Mouse (Mus musculus) ovary, adult 18-20 months (tissue): Measurements from ENCODE around the gene Pdzk1ip1.

Experiments used
- DNase-seq: peaks from one replicate; pipeline ENCODE4 v3.0.0; 2022; ENCODE audit warnings: low spot score, mixed read lengths

Pdzk1ip1 gene

DNA sequence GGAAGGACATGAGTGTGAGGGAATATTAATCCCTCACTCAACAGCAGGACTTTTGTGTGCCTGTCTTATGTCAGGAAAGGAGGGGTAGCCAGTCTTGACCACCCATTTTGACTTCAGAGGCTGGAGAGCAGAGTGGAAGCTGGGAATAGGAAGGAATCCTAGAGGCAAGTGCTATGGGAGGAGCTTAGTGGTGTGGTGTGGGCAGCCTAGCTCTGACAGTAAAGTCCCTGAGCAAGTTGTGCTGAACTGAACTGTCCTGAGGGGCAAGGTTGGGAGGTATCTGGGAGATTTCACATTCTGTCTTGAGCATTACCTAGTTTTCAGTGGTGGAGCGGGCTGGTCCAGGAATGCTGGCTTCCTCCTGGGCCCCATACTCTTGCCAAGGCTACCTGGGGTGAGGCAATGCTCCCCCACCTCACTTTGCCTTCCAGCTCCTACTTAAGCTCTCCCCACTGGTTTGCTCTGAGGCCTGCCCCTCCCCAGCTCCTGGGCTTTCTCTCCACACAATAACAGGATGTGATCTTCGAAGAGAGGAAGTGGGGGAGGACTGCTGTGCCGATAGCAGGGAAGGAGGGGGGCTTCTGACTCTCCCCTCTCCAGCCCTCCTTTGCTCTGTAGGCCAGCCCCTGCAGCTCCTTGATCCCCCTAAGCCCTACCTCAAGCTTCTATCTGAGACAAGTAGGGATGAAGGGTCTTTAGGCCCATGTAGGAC lies 13.1 kb upstream of the Pdzk1ip1 start:
- DNase-seq: no peak

DNA sequence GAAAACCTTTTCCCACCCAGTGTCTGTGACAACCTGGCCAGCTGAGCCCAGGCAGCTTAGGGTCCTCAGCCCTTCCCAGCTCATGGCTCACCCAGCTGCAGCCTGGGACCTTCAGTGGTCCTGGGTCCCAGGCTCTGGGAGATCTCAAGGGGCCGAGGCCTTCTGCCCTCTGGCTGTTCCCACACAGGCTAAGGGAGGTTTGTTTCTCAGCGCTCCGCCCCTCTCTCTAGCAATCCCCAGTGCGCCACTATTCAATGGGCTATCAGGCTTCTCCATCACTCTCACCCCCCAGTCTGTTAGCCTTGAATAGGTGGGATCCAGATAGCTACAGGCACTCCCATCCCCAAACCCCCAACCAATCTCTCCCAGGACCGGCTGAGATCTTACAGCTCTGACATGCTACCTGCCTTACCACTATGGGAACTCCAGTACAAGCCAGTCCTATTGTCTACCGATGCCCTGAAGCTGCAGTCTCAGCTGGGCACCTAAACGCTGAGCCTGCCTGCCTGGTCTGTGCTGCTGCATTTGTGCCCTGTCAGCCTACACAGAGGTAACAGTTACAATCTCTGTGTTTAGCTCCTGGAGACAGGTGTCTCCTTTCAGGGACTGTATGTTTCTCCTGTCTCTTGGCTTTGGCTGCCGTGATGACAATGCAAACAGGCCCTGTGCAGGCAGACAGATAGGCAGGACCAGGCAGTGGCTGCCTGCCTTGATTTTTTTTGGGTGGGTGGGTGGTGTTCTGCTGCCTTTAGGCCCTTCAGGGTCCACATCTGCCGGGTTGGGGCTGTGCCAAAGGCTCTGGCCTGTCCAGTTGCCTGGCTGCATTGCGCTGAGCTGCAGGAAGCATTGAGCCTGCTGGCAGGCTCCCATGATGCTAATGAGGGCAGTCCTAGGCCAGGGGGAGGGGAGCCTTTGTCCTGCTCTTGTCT lies 9.4 kb upstream of the Pdzk1ip1 start:
- no peak for DNase-seq

DNA sequence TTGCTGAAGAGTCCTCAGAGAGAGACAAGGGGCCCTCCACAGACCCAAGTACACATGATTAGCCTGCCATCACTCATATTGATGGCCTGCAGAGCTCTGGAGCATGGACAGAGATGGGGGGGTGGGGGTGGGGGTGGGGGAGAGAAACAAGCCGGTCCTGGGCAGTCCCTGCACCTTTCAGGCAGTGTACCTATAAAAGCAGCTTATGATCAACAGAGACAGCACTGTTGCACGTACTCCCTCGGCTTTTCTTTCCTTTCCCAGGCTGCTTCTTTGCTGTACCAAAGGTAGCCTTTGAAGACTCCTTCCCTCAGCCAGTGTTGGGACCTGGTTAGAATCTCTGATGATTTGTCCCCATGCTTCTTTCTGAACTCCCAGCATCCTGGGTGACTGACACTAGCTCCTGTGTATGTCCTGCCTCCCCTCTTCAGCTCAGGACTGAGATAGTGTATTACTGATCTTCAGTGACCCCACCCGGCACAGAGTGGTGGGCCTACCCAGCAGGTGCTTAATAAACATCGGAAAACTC lies 8.6 kb upstream of the Pdzk1ip1 start:
- DNase-seq: no peak

DNA sequence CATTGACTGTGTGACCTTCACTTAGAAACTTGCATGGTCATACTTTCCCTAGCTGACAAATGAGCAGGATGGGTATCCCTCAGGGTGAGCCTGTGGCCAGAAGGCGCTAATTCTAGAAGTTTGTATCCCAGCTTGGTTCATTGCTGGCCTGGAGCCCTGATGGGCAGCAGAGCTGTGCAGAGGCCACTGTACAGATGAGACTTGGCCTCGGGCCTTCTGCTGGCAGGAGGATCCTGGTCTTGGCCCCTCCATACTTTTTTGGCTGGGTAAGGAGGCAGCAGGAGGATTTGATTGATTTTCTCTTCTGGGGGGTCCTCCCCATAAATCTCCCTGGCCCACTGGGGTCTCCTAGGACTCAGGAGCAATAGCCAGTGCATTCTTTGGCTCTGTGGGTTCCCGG lies 5.5 kb upstream of the Pdzk1ip1 start:
- DNase-seq: no peak

DNA sequence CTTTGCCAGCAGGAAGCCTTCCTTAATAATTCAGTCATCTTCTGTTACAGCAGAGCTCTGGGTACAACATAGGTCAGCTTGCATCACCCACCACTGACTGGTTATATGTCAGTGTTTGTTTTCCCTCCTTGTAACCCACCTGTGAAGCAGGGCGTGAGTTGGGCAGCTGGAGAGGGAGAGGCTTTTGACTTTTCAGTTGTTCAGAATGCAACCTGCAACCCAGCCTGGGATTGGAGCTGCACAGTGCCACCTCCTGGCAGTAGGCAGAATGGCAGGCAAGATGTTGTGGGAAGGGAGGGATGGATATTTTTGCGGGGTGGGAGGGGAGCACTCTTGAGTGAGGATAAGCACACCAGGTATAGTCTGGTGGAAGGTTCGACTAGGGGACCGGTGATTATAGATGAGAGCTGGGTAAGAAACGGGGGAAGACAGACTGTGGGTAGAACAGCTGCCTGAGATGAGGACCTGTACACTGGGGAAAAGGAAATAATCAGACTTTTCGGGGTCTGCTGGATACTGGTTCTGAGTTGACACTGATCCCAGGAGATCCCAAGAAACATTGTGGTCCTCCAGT lies 2.9 kb upstream of the Pdzk1ip1 start:
- no peak for DNase-seq

DNA sequence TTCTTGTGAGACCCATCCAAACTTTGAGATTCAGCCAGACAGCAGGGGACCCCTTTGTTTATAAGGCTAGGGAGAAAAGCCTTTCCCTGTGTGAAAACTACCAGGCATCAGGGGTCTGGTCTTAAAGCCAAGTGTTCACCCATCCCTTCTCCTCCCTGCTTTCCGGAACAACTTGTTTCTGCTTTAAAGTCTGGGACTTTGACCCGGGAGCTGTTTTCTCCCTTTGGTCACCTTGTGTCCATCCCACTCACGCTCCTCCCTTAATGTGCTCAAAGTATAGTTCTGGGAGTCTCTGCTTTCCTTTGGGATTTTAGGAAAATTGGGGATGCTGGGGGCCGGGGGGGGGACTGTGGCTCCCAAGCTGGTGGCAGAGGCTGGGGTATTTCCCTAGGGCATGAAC lies 2.3 kb upstream of the Pdzk1ip1 start:
- DNase-seq: no peak

DNA sequence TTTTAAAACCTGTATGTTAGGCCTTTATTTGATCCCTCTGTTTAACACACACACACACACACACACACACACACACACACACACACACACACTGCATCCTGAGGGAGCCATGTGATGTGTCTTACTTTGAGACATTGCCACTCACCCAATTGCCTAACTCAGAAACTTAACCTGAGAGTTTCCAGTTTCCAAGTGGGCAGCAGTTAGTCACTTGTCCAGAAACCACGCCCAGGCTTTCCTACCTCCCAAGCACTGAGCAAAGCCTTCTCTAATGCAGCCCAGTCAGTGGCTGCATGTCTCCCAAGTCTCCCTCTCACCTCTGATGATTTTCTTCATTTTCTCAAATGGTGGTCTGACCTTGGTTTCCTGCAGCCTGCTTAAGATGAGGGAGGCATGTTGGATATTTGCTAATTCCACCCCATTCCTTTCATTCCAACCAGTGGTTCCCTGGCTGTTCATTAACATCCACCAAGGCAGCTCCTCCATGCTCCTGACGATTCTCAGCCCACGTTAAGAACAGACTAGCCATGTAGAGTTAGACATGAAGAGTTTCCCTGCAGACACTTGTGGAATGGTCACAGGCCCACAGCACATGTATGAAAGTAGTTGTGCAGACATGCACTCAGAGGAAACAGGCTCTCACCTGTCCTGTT lies 1.6 kb upstream of the Pdzk1ip1 start:
- DNase-seq: no peak

DNA sequence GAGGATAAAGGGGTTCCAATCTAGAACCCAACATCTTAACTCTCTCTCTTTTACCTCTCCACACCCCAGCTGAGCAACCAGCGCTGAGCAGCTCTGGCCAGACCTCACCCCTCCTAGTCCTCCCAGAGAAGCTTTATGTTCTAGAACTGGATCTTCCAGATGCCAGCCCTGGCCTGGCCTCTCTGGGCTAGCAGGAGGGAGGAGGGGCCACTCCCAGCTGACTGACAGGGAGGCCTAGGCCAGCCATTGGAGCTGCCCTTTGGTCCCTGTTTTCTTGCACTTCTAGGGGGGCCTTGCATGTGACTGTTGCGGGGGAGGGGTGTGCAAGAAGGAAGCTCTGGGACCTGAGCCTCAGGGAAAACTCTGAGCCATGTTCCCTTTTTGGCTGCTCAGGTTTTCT lies 2.1 kb downstream of the Pdzk1ip1 start:
- DNase-seq: no peak

DNA sequence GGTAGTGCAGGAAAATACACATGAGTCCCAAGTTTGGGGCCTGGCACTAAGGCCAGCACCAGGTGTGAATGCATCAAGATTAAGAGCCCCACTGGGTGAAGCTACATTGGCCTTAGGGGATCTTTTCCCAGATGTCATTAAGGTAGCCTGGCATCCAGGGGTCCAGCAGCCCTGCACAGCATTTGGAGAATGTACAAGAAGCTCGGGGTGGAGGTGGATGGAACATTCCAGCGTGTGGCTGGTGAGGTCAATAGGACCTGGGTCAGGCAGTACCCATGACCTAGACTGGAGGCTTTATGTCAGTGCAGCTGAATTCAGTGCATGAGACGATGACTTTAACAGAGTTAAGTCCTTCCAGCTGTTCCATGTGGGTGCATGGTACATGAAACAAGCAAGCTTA lies 3.3 kb downstream of the Pdzk1ip1 start:
- DNase-seq: no peak

DNA sequence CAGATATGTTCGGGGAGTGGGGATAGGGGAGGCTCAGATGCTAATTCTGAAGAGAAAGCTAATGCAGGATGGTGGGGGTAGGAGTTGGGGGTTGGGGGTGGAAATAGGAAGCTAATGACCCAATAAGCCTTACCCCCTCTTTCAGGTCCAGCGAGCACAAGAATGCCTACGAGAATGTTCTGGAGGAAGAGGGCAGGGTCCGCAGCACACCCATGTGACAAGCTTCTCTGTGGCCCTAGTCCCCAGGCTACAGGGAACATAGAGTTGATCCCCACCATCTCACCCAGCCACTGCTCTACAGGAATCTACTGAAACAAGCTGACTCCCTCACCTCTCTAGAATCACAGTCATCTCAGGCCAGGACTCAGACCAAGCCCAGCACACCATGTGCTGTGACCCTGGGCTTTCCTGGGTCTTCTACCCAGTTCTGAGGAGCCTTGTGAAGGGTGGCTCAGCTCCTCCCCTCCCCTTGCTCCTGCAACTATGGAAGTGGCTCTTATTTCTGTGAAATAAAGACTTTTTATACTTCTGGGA lies 4.9 kb downstream of the Pdzk1ip1 start:
- no peak for DNase-seq

DNA sequence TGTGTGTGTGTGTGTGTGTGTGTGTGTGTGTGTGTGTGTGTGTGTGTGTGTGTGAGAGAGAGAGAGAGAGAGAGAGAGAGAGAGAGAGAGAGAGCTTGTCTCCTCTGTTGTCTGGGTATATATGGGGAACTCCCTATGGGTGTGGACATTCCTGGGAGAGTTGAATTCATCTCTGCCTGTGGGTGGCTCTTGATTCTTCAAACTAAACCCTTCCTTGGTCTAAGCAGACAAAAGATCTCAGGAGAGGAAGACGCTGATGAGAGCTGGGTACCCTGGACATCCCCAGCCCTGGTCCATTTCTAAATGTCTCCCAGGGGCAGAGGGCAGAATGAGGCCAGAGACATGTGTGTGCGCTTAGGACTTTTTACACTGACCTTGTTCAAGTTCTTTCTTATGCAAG lies 5.5 kb downstream of the Pdzk1ip1 start:
- DNase-seq: no peak

DNA sequence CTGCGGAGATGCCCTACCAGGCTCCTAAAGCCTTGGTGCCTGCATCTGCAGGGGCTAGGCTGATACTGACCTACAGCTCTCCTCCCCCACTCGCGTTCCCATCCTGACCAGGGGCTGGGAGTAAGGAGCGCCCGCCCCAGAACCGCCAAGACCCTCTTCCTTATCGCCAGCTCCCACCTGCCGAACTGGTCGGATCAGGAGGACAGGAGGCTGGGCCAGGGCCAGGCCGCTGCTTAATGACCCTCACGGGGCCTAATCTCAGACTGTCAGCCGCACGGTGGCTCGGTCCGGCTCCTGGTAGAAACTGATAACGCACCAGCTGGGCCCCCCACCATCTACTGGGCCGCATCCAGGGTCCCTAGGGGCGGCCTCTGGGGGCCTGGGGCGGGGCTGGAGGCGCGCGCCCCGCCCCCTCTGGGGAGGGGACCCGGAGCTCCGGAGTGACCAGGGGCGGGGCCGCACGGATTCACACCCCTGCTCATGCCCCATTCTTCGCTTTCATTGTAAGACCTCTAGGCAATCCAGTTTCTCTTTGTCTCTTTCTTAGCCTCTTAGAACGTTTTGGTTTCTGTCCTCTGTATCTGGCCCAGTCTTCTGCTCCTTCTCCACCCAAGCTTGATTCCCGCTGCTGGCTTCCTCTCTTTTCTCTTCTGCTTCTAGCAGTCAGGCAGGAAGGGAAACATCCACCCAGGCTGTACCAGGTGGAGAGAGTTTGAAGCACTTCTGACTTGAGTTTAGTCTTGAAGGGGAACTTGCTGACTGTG lies 7.3 kb downstream of the Pdzk1ip1 start:
- DNase-seq: no peak

DNA sequence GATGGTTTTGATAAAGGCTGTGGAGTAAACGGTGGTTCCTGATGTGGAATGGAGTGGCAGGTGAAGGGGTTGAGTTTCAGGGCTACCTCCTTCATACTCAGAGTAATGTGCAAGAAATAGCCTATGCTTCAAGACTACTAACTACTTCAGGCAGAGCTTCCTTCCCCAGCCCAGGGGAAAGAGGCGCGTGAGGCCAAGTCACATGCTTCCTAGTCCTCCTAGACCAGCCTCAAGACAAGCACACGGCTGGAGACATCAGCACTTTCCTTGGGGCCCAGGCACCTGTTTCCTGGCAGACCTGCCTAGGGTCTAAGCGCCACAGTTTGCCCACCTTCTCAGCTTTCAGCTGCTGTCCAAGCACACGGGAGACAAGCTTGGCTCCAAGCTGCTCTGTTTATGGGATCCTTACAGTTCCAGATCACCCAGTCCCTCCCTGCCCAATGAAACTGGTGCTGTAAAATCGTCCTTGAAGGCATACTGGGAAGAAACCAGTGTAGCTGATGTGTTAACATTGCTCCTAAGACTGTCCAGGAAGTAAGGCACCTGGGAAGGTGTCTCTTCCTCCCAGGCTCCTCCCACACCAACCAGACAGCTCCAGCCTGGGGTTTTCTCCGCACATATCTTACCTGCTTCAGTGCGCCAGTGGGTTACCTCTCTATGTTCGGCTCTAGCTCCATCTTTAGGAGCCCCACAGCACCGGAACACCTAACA lies 8.1 kb downstream of the Pdzk1ip1 start:
- DNase-seq: no peak

DNA sequence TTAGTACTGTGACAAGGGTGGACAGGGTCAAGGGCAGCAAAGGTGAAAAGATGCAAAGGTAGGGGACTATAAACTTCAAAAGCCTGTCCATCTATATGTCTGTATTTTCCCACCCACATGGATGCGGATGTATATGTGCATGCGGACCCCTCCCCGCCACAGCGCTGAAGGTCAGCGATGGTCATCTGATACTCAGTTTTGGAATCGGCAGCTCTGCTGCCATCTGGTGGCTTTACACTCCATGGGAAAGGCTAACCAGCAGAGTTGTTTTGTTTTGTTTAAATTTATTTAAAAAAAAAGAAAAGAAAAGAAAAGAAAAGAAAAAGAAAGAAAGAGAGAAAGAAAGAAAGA lies 8.6 kb downstream of the Pdzk1ip1 start:
- no peak for DNase-seq

DNA sequence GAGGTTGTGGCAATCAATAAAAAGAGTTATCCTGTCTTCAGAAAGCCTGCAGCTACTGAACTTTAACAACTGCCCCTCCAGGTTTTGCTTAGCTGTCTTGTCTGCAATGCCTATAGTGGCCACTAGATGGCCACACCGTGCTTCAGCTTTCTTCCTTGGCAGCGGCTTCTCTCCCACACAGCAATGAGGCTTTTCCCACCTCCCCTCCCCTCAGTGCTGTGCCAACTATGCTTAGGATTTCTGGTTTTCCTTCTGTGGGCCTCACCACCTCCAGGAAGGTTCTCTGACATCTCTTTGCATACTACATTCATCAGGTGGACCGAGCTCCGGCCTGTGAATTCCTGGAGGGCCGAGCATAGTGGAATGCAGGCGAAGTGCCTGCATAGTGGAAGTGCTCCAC lies 13.2 kb downstream of the Pdzk1ip1 start:
- DNase-seq: no peak

DNA sequence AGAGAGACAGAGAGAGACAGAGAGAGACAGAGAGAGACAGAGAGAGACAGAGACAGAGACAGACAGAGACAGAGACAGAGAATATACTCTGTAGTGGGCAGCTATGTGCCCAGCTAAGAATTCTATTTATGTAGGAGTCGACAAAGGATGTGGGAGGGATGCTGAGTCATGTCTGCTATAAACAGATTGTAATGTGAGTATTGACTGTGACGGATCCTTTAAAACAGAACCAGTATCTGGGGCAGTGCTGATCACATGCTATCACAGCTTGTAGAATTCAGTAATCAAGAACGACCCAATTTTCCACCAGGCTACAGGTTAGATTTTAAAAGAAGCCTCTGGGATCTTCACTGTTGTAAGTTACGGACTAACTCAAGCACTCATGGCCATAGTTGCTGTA lies 15.0 kb downstream of the Pdzk1ip1 start:
- DNase-seq: no peak

DNA sequence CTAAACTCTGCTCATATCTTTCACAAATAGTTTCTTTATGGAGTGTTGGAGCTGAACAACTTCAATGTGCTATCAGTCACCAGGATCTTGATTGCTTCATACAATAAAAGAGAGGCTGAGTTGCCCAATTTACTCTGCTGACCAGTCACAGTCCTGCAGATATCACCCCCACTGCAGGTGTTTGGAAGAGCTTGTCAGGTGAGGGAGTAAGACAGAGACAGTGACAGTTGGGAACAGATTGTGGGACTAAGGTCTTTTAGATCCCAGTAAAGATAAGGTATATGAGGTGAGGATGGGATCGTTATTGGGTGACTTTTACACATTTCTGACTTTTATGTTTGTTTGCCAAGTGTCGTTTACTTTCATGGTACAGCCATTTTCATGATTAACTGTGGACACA lies 22.7 kb downstream of the Pdzk1ip1 start:
- no peak for DNase-seq

DNA sequence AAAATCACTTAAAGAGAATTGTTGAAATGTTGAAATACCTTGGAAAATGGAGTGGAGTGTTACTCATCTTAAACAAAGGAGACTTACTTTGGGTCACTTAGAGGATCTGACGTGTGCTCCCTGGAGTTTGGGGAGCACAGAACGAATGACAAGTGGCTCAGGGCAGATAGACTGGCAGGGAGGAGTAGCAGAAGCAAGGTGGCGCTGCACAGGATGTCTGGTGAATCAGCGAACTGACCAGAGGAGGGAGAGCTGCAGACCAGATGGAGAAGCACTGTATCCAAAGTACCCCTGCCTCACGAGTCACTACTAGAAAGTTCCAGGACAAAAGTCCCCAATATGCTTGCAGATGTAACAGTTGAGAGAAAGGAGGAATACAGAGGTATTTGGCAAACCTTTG lies 24.8 kb downstream of the Pdzk1ip1 start:
- no peak for DNase-seq

DNA sequence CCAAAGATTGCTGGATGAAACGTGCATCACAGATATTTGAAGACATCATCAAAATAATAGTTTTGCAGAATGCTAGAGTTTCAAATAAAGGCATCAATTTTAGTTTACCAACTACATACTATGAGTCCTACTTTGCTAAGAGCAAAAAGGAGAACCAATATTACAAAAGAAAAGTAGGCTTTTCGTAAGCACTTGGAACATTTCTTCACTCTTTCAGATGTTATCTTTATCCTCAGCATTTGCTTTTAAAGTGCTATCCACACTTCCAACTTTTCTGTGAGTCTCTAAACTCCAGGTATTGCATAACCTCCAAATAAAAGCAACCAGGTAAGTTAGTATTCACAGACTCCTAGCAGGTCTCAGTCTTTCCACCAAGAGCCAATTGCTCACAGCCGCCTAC lies 31.1 kb downstream of the Pdzk1ip1 start:
- DNase-seq: no peak

DNA sequence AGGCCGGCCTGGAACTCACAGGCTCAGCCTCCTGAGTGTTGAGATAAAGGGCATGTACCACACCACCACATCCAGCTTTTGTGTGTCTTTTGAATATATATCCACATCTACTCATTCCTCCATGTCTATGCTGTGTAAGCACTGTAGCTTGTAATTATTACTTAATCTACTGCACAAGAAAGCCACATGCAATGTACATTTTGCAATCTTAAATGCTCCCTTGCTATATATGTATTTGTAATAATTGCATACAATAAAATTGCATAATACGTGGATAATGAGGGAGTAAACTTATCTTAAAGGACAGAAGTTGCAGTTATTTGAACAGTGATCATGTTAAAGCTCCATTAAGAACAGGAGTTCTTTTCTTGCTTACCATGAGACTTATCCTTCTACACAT lies 32.7 kb downstream of the Pdzk1ip1 start:
- DNase-seq: no peak

DNA sequence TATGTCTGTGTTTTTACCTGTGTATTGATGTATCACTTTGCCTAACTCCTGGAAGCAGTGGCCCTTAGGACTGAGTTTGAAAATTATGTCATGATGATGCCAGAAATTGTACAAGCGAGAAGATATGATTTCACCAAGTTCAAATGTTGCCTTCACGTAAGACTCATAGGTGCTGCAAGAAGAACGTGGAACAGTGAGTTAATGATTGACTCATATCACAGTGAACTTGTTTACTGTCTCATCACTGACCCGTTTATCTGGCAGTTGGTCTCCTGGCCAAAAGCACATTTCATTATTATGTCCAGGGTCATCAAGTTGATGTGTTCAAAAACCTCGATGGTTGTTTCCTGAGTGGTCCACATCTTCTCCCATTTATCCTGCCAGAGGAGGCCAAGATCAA lies 33.1 kb downstream of the Pdzk1ip1 start:
- DNase-seq: no peak
